41 mouse cellular contexts compared by ENCODE assay signal in the genomic region with DNA sequence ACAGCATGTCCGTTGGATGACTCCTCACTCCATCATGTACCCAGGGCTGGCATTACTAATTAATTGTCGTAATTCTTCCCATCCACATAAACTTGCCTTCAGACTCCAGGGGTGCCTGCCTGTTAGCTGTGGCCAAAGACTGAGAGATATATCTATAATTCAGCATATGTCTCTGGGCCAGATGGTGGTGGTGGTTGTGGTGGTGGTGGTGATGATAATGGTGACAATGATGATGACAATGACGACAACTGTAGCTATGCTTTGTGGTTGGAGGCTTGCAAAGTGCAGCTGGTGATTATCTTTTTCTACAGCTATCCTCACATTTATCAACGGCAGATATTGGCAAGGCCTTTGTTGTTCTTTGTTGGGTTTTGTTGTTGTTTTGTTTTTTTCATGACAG. TPM values are rescaled to one million over a fixed set of nuclear protein-coding genes. Genes with fewer than 3 reads are reported as not detected.
"Had no signal": no experiment of that assay in that cellular context is flagged by ENCODE, and none has a peak within 500 bp of the region (broad histone marks: within the 10 kb centered on the region; RNA-seq: fewer than 3 reads in every experiment).

No protein-coding gene starts in this region.

- ATAC-seq: hindbrain, embryonic 16.5 days; hindbrain, postnatal 0 days; inflammation-experienced regulatory T-cells, adult 6 months; intestine, embryonic 15.5 days; intestine, embryonic 16.5 days; intestine, postnatal 0 days had no signal

- H3K9ac ChIP-seq: heart, embryonic 12.5 days; heart, embryonic 13.5 days; heart, embryonic 15.5 days; hindbrain, embryonic 12.5 days; hindbrain, embryonic 13.5 days; hindbrain, embryonic 14.5 days; hindbrain, embryonic 15.5 days; intestine, embryonic 15.5 days; kidney, embryonic 15.5 days had no signal

- DNase-seq: heart, postnatal 10 days; heart, postnatal 14 days; heart, postnatal 36 days; heart, postnatal 4 days; kidney, adult 11 months; kidney, adult 18-20 months; kidney, adult 2 months; kidney, adult 9 months; kidney, postnatal 10 days; kidney, postnatal 14 days; kidney, postnatal 25 days; kidney, postnatal 36 days; kidney, postnatal 4 days; layer of hippocampus, adult 9-11 months; layer of hippocampus, postnatal 36 days had no signal

- H3K4me1 ChIP-seq: heart, embryonic 12.5 days; heart, embryonic 13.5 days; heart, embryonic 15.5 days; intestine, embryonic 15.5 days had no signal

- H3K4me3 ChIP-seq: heart, embryonic 10.5 days; heart, embryonic 12.5 days; heart, embryonic 13.5 days; heart, embryonic 15.5 days; hindbrain, embryonic 10.5 days; hindbrain, embryonic 12.5 days; hindbrain, embryonic 13.5 days; hindbrain, embryonic 15.5 days; intestine, embryonic 15.5 days; kidney, embryonic 15.5 days; layer of hippocampus, adult 2 months had no signal

- H3K36me3 ChIP-seq: heart, embryonic 10.5 days; heart, embryonic 12.5 days; heart, embryonic 13.5 days; heart, embryonic 15.5 days; hindbrain, embryonic 10.5 days; hindbrain, embryonic 12.5 days; hindbrain, embryonic 13.5 days; hindbrain, embryonic 15.5 days; intestine, embryonic 15.5 days; kidney, embryonic 15.5 days had no signal

- H3K9me3 ChIP-seq: heart, embryonic 10.5 days; heart, embryonic 12.5 days; heart, embryonic 13.5 days; heart, embryonic 15.5 days; hindbrain, embryonic 10.5 days; hindbrain, embryonic 12.5 days; hindbrain, embryonic 13.5 days; hindbrain, embryonic 15.5 days; intestine, embryonic 15.5 days; kidney, embryonic 15.5 days had no signal

- H3K27ac ChIP-seq: heart, embryonic 10.5 days; heart, embryonic 13.5 days; heart, embryonic 15.5 days; hindbrain, embryonic 10.5 days; hindbrain, embryonic 12.5 days; hindbrain, embryonic 13.5 days; hindbrain, embryonic 14.5 days; hindbrain, embryonic 15.5 days; hindbrain, postnatal 0 days; intestine, embryonic 15.5 days; kidney, embryonic 15.5 days; kidney, postnatal 0 days; layer of hippocampus, adult 2 months had no signal

- H3K4me2 ChIP-seq: heart, embryonic 11.5 days; heart, embryonic 12.5 days; heart, embryonic 13.5 days; heart, embryonic 15.5 days; hindbrain, embryonic 12.5 days; hindbrain, embryonic 13.5 days; hindbrain, embryonic 14.5 days; hindbrain, embryonic 15.5 days; intestine, embryonic 15.5 days; kidney, embryonic 15.5 days had no signal

- H3K27me3 ChIP-seq: hindbrain, embryonic 15.5 days had no signal

RNA-seq across cellular contexts. Expression of gene Slc32a1, which starts 17.2 kb away (rescaled TPM):
- total RNA-seq: heart, postnatal 10 days; heart, postnatal 14 days; heart, postnatal 25 days; heart, postnatal 36 days; heart, postnatal 4 days; hematopoietic stem cell, adult 5-6 weeks had no signal
- polyA plus RNA-seq: heart, embryonic 10.5 days; heart, embryonic 13.5 days; heart, embryonic 14.5 days; heart, embryonic 15.5 days; heart, embryonic 16.5 days; heart, postnatal 0 days; inflammation-experienced regulatory T-cells, adult 6 months; intestine, embryonic 14.5 days; intestine, embryonic 15.5 days; intestine, embryonic 16.5 days; intestine, postnatal 0 days; kidney, adult 2 months; kidney, embryonic 16.5 days; kidney, postnatal 0 days had no signal
